Mouse (Mus musculus): ENCODE measurements at regions not wholly inside any gene's neighbourhood (a gene's known extent, or its start where the extent isn't known, plus 50 kb on each side); places are given as distances from the start of the nearest gene placed in this dataset.

- DNase-seq (ENCODE audit: low spot score in 2 of 2): peak in 1 of 2 experiments; percentile 24
Measured at GRCm38 (mm10) chrX:19597302-19597701, 116.2 kb upstream of the Tex13c3 start.

GRCm38 (mm10) chrX:19555944-19556343, 74.8 kb upstream of the Tex13c3 start:
- DNase-seq (ENCODE audit: low spot score in 2 of 2): no peak

Data from layer of hippocampus, adult 18-20 months (tissue).